Mouse (Mus musculus) forebrain, postnatal 0 days (tissue): Measurements from ENCODE around the gene Ptrh2. TPM values are rescaled to one million over a fixed set of nuclear protein-coding genes. Genes with fewer than 3 reads are reported as not detected.

Source experiments
- ATAC-seq: fragments of 200-750 bp; cut with Nextera tagmentation; 2 replicates; pipeline ENCODE4 v1.8.0; 2017; ENCODE audit warnings: mild to moderate bottlenecking, moderate library complexity
- DNase-seq: peaks from one replicate; pipeline ENCODE4 v3.0.0-alpha.2; 2015
- H3K27ac ChIP-seq: fragments of 300-500 bp; sonication (generic); 2 replicates; pipeline ENCODE4 v1.5.1; 2014; ENCODE audit warnings: low read depth, mild to moderate bottlenecking, antibody characterized with exemption, low read length, moderate library complexity, mixed read lengths
- H3K27me3 ChIP-seq: fragments of 300-500 bp; sonication (generic); 2 replicates; pipeline ENCODE4 v1.6.1; 2014; ENCODE audit warnings: mild to moderate bottlenecking, low read length, mixed read lengths; ENCODE audit not compliant: insufficient read depth
- H3K36me3 ChIP-seq: fragments of 300-500 bp; sonication (generic); 2 replicates; pipeline ENCODE4 v1.6.1; 2014; ENCODE audit warnings: mild to moderate bottlenecking, moderate library complexity; ENCODE audit not compliant: insufficient read depth
- H3K4me1 ChIP-seq: fragments of 300-500 bp; sonication (generic); 2 replicates; pipeline ENCODE4 v1.6.1; 2014; ENCODE audit warnings: antibody characterized with exemption; ENCODE audit not compliant: insufficient read depth
- H3K4me2 ChIP-seq: fragments of 300-500 bp; sonication (generic); 2 replicates; pipeline ENCODE4 v1.6.1; 2014; ENCODE audit warnings: low read depth, mild to moderate bottlenecking, moderate library complexity
- H3K4me3 ChIP-seq: fragments of 300-500 bp; sonication (generic); 2 replicates; pipeline ENCODE4 v1.5.1; 2014; ENCODE audit warnings: low read depth, low read length, mixed read lengths
- H3K9ac ChIP-seq: fragments of 300-500 bp; sonication (generic); 2 replicates; pipeline ENCODE4 v1.6.1; 2014; ENCODE audit warnings: mild to moderate bottlenecking
- H3K9me3 ChIP-seq: fragments of 300-500 bp; sonication (generic); 2 replicates; pipeline ENCODE4 v1.6.1; 2016; ENCODE audit warnings: low read length
- CTCF ChIP-seq: sonication (generic); IDR thresholded peaks from 2 replicates; pipeline ENCODE4 v1.5.1; 2016; ENCODE audit warnings: antibody characterized with exemption, control low read depth, low read depth
- WGBS: fragments of 180-500 bp; shearing (Covaris S2); extraction: QIAGEN DNeasy Blood & Tissue Kit; methylation state at CpG from one replicate; pipeline ENCODE4 v1.1.7; 2014; 5-methylcytosine and 5-hydroxymethylcytosine counted together
- polyA plus RNA-seq: library from polyadenylated mRNA; unstranded; fragments of >200 nt; fragmentation: Nextera tagmentation; extraction: Ambion mirVana; gene quantifications from 2 replicates; pipeline ENCODE4 v1.2.1, GENCODE M21; 2015
- total RNA-seq: library from RNA; depleted of rRNA; stranded (reverse); fragments of >200 nt; gene quantifications from 2 replicates; pipeline ENCODE4 v1.2.3, GENCODE M21; 2014

Ptrh2 gene
- total and polyA plus RNA-seq, 2 experiments from 2014 or later: 19.4 to 29.0 TPM

DNA sequence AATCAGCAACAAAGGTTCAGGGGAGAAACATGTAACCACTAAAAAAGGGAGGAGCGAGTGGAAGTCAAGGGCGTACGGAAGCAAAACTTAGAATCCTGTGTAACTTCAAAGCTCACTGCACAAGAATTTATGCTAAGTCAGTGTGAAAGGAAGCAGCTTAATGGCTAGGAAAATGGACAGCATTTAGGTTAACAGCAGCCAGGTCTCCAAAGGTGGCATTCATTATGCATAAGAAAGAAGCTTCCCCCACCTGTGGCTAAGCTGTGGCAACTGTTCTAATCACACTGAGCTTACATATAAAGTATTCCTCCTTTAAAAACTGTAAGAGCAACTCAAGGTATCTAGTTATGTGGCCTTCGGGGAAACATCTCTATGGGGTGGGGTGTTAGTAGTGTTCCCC lies 17.4 kb downstream of the Ptrh2 start:
- peaks cover 68% of the 10 kb centered on the region for H3K36me3 ChIP-seq
- no peak for DNase-seq
- H3K9ac ChIP-seq: no peak overlapping the region

DNA sequence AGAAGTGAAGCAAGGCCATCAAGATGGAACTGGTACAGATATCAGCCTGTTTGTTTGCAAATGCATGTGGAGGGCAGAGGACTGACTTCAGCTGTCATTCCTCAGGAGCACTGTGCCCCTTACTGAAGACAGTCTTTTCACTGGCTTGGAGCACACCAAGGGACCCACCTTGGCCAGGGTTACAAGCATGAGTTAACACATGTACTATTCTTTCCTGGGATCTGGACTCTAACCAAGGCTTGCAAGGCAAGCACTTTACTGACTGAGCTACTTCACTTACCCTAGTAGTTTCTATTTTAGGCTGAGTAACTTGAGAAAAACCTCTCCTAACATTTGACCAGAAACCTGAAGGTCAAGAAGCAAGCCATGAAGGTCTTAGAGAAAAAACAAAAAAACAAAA lies 30.8 kb downstream of the Ptrh2 start:
- Histone ChIP-seq H3K4me1 (no peaks in the 10 kb centered on the region), H3K36me3 (peaks cover 64% of the 10 kb centered on the region), H3K4me2 (no peak overlapping the region), H3K9me3 (no peaks in the 10 kb centered on the region), H3K9ac (no peak overlapping the region), H3K4me3 (no peak overlapping the region), H3K27ac (no peak overlapping the region), H3K27me3 (no peaks in the 10 kb centered on the region)
- DNase-seq (no peak), ATAC-seq (no peak)
- TF ChIP-seq CTCF: no peak

More for the DNA sequence above, 17.4 kb downstream of the Ptrh2 start:
- Histone ChIP-seq H3K27me3 (no peaks in the 10 kb centered on the region), H3K4me2 (no peak overlapping the region), H3K4me1 (no peaks in the 10 kb centered on the region), H3K27ac (no peak overlapping the region), H3K4me3 (no peak overlapping the region), H3K9me3 (no peaks in the 10 kb centered on the region)
- no peak for ATAC-seq
- WGBS: 92% methylated on average over 4 of the region's 4 CpGs
- TF ChIP-seq CTCF: no peak

DNA sequence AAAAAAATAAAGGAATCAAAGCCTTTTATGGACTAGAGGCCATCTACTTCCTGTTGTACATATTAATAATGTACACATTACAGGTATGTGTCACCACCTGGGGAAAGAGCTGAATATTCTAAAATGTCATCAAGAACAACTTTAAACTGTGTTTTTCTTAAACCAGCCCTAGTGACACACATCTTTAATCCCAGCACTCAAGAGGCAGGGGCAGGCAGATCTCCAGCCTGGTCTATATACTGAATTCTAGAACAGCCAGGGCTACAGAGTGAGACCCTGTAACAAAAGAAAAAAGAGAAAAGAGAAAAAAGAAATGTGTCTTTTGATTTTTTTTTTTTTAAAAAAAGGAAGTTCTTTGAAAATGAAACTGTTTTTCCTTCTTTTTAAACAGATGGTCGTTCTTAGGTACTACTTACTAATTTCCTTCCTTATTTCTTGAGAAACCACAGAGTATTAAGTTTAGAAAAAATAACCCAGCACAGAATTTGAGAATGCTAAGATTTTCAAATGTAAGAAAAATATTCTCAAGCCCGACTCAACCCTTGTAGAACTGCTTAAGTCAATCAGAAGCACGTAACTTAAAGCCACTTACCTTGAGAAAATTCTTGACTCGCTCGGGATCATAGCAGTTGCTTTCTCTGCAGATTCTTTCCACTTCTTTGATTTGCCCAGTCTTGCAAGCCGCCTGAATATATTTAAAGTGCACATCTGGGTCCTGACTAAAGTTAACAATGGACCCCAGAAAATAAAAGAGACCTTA lies 33.7 kb downstream of the Ptrh2 start:
- no peak for TF ChIP-seq CTCF
- no peak overlapping the region for H3K4me2 ChIP-seq
- no peaks in the 10 kb centered on the region for H3K27me3 ChIP-seq
- no peak for ATAC-seq
- DNase-seq: no peak
- H3K4me1 ChIP-seq: no peaks in the 10 kb centered on the region
- H3K27ac ChIP-seq: no peak overlapping the region
- no peak overlapping the region for H3K9ac ChIP-seq
- peaks cover 61% of the 10 kb centered on the region for H3K36me3 ChIP-seq
- 85% methylated on average over 6 of the region's 6 CpGs for WGBS
- no peak overlapping the region for H3K4me3 ChIP-seq
- H3K9me3 ChIP-seq: no peaks in the 10 kb centered on the region

GRCm38 (mm10) chr11:86718369-86718768 lies 34.6 kb downstream of the Ptrh2 start:
- Histone ChIP-seq H3K9ac (no peak overlapping the region), H3K27me3 (no peaks in the 10 kb centered on the region), H3K4me1 (no peaks in the 10 kb centered on the region), H3K9me3 (no peaks in the 10 kb centered on the region), H3K4me3 (no peak overlapping the region), H3K4me2 (no peak overlapping the region), H3K27ac (no peak overlapping the region), H3K36me3 (peaks cover 61% of the 10 kb centered on the region)
- TF ChIP-seq CTCF: no peak
- 95% methylated on average over 3 of the region's 3 CpGs for WGBS
- no peak for ATAC-seq
- DNase-seq: no peak

GRCm38 (mm10) chr11:86719390-86719789 lies 35.6 kb downstream of the Ptrh2 start:
- Histone ChIP-seq H3K4me3 (no peak overlapping the region), H3K9ac (no peak overlapping the region), H3K27ac (no peak overlapping the region), H3K4me1 (no peaks in the 10 kb centered on the region), H3K27me3 (no peaks in the 10 kb centered on the region), H3K9me3 (no peaks in the 10 kb centered on the region), H3K4me2 (no peak overlapping the region), H3K36me3 (peaks cover 61% of the 10 kb centered on the region)
- no peak for TF ChIP-seq CTCF
- WGBS: 90% methylated on average over 8 of the region's 8 CpGs
- DNase-seq (no peak), ATAC-seq (no peak)

GRCm38 (mm10) chr11:86724004-86724403 lies 40.2 kb downstream of the Ptrh2 start:
- DNase-seq: no peak
- Histone ChIP-seq H3K4me3 (no peak overlapping the region), H3K27ac (no peak overlapping the region), H3K4me2 (no peak overlapping the region), H3K36me3 (peaks cover 64% of the 10 kb centered on the region), H3K4me1 (no peaks in the 10 kb centered on the region), H3K9me3 (no peaks in the 10 kb centered on the region), H3K27me3 (no peaks in the 10 kb centered on the region), H3K9ac (no peak overlapping the region)
- ATAC-seq: no peak
- WGBS: 93% methylated on average over 3 of the region's 3 CpGs
- no peak for TF ChIP-seq CTCF

DNA sequence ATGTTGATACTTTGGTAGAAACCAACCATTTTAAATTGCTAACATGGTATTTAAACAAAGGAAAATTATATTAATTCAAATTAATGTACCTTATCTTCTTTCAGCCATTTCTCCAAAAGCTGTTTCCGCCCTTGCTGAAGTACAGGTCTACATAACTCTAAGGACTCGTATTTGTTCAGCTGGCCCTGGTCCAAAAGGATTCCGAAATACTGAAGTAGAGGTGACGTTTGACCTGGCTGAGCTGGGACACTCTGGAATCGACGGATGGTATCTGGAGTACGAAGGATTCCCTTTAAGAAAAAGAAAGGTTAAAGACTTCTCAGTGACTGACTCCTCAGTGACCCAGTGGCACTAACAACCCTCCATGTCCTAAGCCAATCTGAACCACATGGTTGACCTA lies 41.2 kb downstream of the Ptrh2 start:
- no peaks in the 10 kb centered on the region for H3K9me3 ChIP-seq
- ATAC-seq (no peak), DNase-seq (no peak)
- H3K27me3 ChIP-seq: no peaks in the 10 kb centered on the region
- H3K4me1 ChIP-seq: no peaks in the 10 kb centered on the region
- TF ChIP-seq CTCF: no peak
- no peak overlapping the region for H3K4me3 ChIP-seq
- H3K9ac ChIP-seq: no peak overlapping the region
- WGBS: 91% methylated on average over 7 of the region's 7 CpGs
- H3K27ac ChIP-seq: no peak overlapping the region
- no peak overlapping the region for H3K4me2 ChIP-seq
- H3K36me3 ChIP-seq: peaks cover 61% of the 10 kb centered on the region
